Mouse (Mus musculus) ES-Bruce4 (cell line): ENCODE data around the gene Sephs2.

ENCODE experiments used
- CTCF ChIP-seq: IDR thresholded peaks from one replicate; pipeline ENCODE4 v1.8.1; 2011; ENCODE audit warnings: low read depth, low read length
- POLR2A ChIP-seq: IDR thresholded peaks from one replicate; pipeline ENCODE4 v1.8.1; 2011; ENCODE audit warnings: low read length; ENCODE audit not compliant: insufficient read depth

DNA sequence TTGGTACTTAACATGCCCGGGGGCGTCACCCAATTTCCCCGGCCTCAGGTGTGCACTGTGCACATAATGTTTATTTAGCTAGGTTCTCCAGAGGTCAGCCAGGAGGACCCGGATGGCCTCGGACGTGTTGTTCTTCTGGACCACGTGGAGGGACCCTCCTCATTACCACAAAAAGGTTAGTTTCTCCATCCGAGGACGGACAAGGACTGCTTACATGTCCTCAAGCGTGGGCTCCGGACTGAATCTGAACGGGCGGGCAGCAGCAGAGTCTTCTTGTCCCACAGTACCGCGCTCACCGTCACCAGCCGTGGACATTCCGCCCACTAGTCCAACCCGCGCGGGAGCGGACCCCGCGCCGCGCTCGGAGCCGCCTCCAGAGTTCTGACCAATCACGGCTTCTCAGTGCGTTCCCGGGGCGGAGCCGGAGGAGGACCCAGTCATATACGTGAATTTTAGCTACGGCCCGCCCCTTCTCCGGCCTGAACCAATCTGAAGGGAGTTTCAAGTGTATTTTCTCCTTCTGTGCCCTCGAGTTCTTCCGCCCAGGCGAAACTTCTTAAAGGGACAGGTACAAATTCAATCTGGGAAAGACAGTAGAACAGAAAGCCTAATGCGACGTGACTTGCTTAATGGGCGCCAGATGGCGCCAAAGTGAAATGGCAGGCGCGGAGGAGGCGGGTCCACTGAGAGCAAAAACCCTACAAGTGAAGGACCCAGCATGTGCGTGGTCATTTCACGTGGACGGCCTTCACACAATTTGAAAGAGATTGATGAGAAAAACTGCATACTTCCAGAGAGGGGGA is 13.3 kb downstream of the Sephs2 start, which contains the start of gene Dctpp1:
- TF ChIP-seq CTCF (peak; percentile 74), POLR2A (peak; percentile 95)
